Mouse (Mus musculus) ES-E14 (cell line): ENCODE results near the gene Sidt2.

Experiments
- HCFC1 ChIP-seq: IDR thresholded peaks from 2 replicates; pipeline ENCODE4 v1.6.1; 2012; ENCODE audit warnings: low read length, inconsistent platforms, borderline replicate concordance; ENCODE audit not compliant: insufficient read depth
- MAFK ChIP-seq: IDR thresholded peaks from 2 replicates; pipeline ENCODE4 v1.6.1; 2014; ENCODE audit warnings: mild to moderate bottlenecking, low read depth, low read length, inconsistent platforms; ENCODE audit not compliant: insufficient read depth
- ZNF384 ChIP-seq: IDR thresholded peaks from 2 replicates; pipeline ENCODE4 v1.6.1; 2012; ENCODE audit warnings: low read depth, low read length, inconsistent platforms

GRCm38 (mm10) chr9:45907078-45907428 is 48.0 kb downstream of the Sidt2 start:
- no peak for TF ChIP-seq HCFC1
- no peak for TF ChIP-seq MAFK
- TF ChIP-seq ZNF384: no peak
